Mouse (Mus musculus) macrophage (primary cell): ENCODE measurements at regions not wholly inside any gene's neighbourhood (a gene's known extent, or its start where the extent isn't known, plus 50 kb on each side); places are given as distances from the start of the nearest gene placed in this dataset.

Experiments used
- H3K27ac ChIP-seq: fragments of 350-480 bp; formaldehyde crosslinking; 2 replicates; pipeline ENCODE4 v1.9.0; 2021
- H3K36me3 ChIP-seq: fragments of 350-480 bp; formaldehyde crosslinking; 2 replicates; pipeline ENCODE4 v1.9.0; 2021; ENCODE audit errors: inconsistent target
- H3K4me3 ChIP-seq: fragments of 350-480 bp; formaldehyde crosslinking; 2 replicates; pipeline ENCODE4 v1.9.0; 2021; ENCODE audit errors: inconsistent target
- H3K79me2 ChIP-seq: fragments of 350-480 bp; formaldehyde crosslinking; 2 replicates; pipeline ENCODE4 v1.9.0; 2021; ENCODE audit errors: inconsistent target
- WGBS: methylation state at CpG from one replicate; pipeline ENCODE4 v1.1.7; 2026; ENCODE audit warnings: inconsistent platforms; ENCODE audit not compliant: missing documents; 5-methylcytosine and 5-hydroxymethylcytosine counted together

GRCm38 (mm10) chr4:7220426-7220825, 1018.4 kb downstream of the Car8 start:
- Histone ChIP-seq H3K79me2 (no peaks in the 10 kb centered on the region), H3K4me3 (no peak overlapping the region), H3K36me3 (no peaks in the 10 kb centered on the region), H3K27ac (no peak overlapping the region)

DNA sequence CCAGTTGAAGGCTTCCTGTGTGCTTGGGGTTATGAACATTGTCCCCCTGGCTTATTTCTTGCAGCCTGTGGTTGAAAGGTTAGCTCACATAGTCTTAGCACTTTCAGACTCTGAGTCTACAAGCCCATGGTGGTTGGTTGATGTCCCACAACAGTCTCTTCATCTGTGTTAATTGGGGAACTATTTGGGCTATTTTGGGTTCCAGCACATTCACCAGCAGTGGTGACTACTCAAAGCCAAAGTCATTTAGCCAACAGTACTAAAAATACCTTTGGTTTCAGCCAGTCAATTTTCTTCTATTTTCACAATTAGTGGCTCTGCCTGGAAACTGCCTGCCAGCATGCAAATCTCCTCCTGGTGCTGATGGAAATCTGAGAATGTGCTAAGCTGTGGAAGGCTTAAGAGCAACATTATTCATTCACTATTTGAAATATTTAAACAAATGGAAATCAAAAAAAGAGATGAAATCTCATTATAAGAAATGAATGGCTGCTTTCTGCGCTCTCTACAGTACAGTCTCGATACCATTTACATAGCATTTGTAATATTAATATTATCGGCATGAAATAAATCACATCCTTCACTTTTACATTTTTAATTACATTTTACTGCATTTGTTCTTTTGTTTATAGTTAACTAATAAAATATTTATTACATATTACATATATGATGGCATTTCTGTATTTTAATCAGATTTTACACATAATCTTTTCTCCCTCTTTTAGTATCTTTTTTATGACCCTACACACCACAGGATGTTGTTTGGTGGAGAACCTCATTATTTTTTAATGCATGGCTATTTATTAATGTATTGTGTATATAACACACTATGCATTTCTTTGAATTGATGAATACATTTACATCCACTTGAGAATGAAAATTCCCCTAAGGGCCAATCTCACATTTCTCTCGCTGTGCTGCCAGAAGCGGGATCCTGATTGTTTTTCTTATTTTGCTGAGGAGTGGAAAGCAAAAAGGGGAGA, 1023.5 kb downstream of the Car8 start:
- H3K4me3 ChIP-seq, result no peak overlapping the region
- no peak overlapping the region for H3K27ac ChIP-seq
- WGBS, result 96% methylated on average over 5 of the region's 5 CpGs
- H3K79me2 ChIP-seq, result no peaks in the 10 kb centered on the region
- no peaks in the 10 kb centered on the region for H3K36me3 ChIP-seq

- no peaks in the 10 kb centered on the region for H3K79me2 ChIP-seq
- no peak overlapping the region for H3K27ac ChIP-seq
- no peaks in the 10 kb centered on the region for H3K36me3 ChIP-seq
- 0% methylated on average over 1 of the region's 1 CpGs for WGBS
- H3K4me3 ChIP-seq, result no peak overlapping the region
Observed at GRCm38 (mm10) chr4:7206987-7207386, 1031.9 kb downstream of the Car8 start.

DNA sequence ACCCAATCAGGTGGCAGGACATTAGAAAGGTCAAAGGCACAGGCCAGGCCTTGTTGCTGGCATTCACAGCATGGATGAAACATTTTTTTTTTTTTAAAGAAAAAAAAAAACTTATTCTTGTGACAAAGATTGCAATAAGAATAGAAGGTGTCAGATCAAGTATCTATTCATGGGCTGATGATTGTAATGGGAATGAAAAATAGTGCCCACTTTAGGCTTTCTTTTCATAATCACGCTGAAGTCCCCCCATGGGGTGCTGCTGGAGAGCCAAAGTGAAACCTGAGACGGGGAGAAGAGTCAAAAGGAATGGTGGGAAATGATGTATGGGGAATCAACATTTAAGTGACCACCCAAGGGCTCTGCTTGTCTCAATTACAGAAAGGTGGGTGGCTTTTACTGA, 1037.0 kb downstream of the Car8 start:
- 94% methylated on average over 2 of the region's 2 CpGs for WGBS
- Histone ChIP-seq H3K36me3 (no peaks in the 10 kb centered on the region), H3K4me3 (no peak overlapping the region), H3K79me2 (no peaks in the 10 kb centered on the region), H3K27ac (no peak overlapping the region)

DNA sequence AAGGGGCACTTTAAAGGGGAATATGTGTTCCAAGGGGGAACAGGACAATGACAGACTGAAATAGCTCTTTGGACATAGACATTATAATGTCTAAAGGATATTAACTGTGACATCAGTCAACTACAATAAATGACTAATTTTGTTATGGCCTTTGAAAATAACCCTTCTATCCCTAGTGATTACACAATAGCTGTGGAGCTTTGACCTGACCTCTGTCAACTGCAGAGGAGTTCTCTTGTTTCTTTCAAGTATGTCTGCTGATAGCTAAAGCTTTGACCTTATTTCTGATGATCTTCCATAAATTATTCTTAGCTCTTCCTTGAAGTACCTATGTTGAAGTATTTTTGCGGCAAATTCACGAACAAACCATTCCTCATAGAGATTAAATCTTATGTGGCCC, 1038.9 kb downstream of the Car8 start:
- Histone ChIP-seq H3K27ac (no peak overlapping the region), H3K4me3 (no peak overlapping the region), H3K79me2 (no peaks in the 10 kb centered on the region), H3K36me3 (no peaks in the 10 kb centered on the region)
- 96% methylated on average over 2 of the region's 2 CpGs for WGBS

GRCm38 (mm10) chr4:7199052-7199451, 1039.8 kb downstream of the Car8 start:
- Histone ChIP-seq H3K4me3 (no peak overlapping the region), H3K27ac (no peak overlapping the region), H3K79me2 (no peaks in the 10 kb centered on the region), H3K36me3 (no peaks in the 10 kb centered on the region)
- WGBS, result 42% methylated on average over 2 of the region's 2 CpGs

DNA sequence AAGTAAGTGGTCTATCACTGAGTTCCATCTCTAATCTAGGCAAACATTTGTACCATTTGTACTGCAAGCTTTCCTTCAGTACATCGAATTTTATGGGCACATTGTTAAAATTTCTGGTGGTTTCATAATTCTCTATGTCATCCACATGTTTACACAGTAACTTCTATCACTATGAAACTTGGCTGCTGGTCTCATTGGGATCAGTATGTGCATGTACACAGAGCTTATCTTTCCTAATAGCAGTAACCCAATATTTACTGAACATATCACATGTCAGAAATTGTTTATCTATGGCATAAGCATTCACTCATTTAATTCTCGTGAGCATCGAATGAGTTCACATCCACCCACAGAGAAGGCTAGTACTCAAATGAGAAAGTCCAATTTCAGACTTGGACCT, 1042.3 kb downstream of the Car8 start:
- Histone ChIP-seq H3K4me3 (no peak overlapping the region), H3K36me3 (no peaks in the 10 kb centered on the region), H3K79me2 (no peaks in the 10 kb centered on the region), H3K27ac (no peak overlapping the region)
- 94% methylated on average over 3 of the region's 3 CpGs for WGBS

DNA sequence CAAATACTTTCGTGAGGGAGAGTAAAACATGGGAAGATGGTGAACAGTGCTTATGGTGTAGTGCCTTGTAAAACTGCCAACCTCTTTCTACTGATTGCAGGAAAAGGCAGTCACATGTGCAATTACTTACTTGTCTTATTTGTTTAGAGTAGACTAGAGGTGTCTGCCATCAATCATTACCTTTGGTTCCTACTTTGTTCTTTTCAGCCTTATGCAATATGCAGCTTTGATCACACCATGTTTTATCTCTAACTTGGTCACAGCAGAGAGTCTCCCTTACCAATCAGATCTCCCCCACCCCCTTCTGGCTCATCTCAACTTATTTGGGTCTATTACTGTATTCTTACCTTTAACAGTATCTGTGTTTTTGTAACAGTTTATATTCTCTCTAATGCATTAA, 1043.2 kb downstream of the Car8 start:
- no peak overlapping the region for H3K4me3 ChIP-seq
- no peaks in the 10 kb centered on the region for H3K36me3 ChIP-seq
- H3K79me2 ChIP-seq, result no peaks in the 10 kb centered on the region
- no peak overlapping the region for H3K27ac ChIP-seq
- WGBS, result 75% methylated on average over 1 of the region's 1 CpGs

DNA sequence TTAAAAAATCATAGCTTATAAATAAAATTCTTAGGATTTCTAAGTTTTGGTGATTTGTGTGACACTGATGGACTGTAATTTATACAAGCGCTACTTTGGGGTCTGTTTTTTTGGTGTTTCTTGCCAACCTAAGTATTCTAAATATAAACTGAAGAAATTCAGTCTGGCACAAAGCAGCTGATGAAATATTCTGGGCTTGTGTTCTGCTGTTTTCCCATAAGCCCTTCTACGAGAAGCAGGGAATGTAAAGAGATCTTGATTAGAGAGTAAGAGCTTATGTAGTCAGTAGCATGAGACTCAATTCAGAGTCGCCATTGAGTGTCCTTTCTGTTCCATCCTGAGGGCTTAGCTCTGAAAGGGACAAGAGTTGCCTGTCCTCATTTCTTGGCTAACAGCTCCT, 1046.9 kb downstream of the Car8 start:
- 97% methylated on average over 3 of the region's 3 CpGs for WGBS
- no peaks in the 10 kb centered on the region for H3K79me2 ChIP-seq
- no peaks in the 10 kb centered on the region for H3K36me3 ChIP-seq
- no peak overlapping the region for H3K27ac ChIP-seq
- H3K4me3 ChIP-seq, result no peak overlapping the region

- Histone ChIP-seq H3K36me3 (no peaks in the 10 kb centered on the region), H3K27ac (no peak overlapping the region), H3K4me3 (no peak overlapping the region), H3K79me2 (no peaks in the 10 kb centered on the region)
- WGBS, result 97% methylated on average over 3 of the region's 3 CpGs
Observed at GRCm38 (mm10) chr4:7191228-7191627, 1047.6 kb downstream of the Car8 start.

DNA sequence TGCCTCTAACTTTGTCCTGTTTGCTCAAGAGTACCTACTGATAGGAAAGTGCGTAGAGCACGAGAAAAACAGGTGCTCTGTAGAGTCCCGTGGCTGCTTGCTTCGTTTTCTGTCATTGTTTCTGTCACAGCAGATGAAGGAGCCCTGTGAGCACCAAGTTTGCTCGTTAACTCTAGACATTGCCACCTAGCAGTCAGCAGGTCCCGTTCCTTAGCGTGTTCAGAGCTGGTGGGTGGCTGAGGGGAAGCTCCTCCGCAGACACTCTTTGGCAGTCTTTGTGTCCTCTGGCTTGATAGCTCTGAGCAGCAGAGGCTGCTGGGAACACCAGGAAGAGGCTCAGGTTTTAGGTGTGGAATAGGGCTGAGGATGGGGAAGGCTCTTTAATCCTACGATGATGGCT, 1063.8 kb downstream of the Car8 start:
- no peak overlapping the region for H3K27ac ChIP-seq
- H3K36me3 ChIP-seq, result no peaks in the 10 kb centered on the region
- H3K4me3 ChIP-seq, result no peak overlapping the region
- no peaks in the 10 kb centered on the region for H3K79me2 ChIP-seq
- 91% methylated on average over 9 of the region's 9 CpGs for WGBS

DNA sequence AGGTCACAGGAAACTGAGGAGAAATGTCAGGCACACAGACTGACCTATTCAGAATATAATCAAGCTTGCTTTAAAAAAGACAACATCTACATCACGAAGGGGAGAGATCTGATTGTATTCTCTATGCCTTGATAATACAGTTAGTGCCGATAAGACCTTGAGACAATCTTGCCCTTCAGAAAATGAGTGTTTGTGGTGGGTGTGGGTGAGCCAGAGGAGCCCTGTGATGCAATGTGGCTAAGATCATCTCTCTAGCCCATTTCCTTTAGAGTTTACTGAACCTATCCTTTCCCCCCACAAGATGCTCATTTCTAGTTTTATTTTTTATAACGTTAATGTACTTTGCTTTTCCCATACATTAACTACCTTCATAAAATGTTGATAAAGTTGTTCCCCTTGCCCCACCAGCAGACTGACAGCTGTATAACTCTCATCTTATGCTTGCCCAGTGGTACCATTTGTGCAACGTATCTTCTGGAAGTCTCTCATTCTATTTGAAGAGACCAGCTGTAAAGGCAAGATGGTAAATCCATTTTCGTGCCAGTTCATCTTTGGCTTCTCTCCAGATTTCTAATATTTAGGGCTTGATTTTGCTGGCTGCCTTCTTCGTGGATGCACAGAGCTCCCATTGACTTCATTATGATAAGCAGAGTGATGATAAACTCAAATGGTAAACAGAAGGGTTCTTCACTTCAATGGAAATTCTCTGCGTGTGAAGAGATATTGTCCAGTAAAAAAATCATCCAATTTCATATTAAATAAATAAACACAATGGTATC, 1066.1 kb downstream of the Car8 start:
- Histone ChIP-seq H3K79me2 (no peaks in the 10 kb centered on the region), H3K36me3 (no peaks in the 10 kb centered on the region), H3K4me3 (no peak overlapping the region), H3K27ac (no peak overlapping the region)
- WGBS, result 93% methylated on average over 7 of the region's 7 CpGs

DNA sequence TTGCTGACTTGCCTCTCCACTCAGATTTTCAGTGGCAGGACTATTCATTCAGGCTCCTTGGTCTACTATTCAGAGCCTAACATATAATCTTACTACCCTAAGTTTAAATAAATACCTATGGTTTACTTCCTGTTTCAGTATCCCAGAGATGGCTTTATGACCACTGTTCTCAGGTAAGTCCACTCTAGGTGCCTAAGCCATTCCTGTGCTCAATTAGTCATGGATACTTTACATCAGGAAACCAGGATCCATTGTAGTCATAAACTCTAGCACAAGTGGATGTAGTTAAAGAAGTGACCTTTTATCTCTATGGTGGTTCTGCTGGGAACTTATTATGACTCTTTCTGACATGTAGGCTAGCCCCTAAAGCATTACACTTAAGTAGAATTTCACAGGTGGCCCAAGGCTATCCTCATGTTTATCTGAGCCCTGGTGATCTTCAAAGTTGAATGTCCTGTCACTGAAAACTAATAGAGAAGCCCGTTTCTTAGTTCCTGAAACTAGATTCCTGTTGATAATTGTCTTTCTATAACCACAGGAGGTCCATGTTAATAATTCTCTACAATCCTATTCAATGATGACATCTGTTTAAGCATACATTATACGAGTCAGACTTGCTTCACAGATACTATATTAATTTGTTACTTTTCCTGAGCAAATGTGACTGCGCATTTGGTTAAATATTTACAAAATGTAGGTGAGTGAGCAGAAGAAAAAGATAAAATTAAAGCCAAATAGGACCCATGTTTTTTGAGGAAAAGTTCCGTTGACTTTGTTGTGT, 1067.0 kb downstream of the Car8 start:
- 95% methylated on average over 4 of the region's 4 CpGs for WGBS
- Histone ChIP-seq H3K79me2 (no peaks in the 10 kb centered on the region), H3K36me3 (no peaks in the 10 kb centered on the region), H3K4me3 (no peak overlapping the region), H3K27ac (no peak overlapping the region)

- no peak overlapping the region for H3K4me3 ChIP-seq
- no peaks in the 10 kb centered on the region for H3K36me3 ChIP-seq
- H3K79me2 ChIP-seq, result no peaks in the 10 kb centered on the region
- no peak overlapping the region for H3K27ac ChIP-seq
- 96% methylated on average over 4 of the region's 4 CpGs for WGBS
Observed at GRCm38 (mm10) chr4:7161411-7161810, 1077.4 kb downstream of the Car8 start.

- WGBS, result 90% methylated on average over 3 of the region's 3 CpGs
- Histone ChIP-seq H3K36me3 (no peaks in the 10 kb centered on the region), H3K79me2 (no peaks in the 10 kb centered on the region), H3K27ac (no peak overlapping the region), H3K4me3 (no peak overlapping the region)
Observed at GRCm38 (mm10) chr4:7157883-7158282, 1081.0 kb downstream of the Car8 start.
